Mouse (Mus musculus) E14TG2a.4 (cell line): Measurements from ENCODE around the gene Nup93.

Source experiments
- CTCF ChIP-seq: conservative IDR thresholded peaks from 2 replicates; pipeline ENCODE4 v1.5.1; 2014; ENCODE audit warnings: low read length
- NANOG ChIP-seq: IDR thresholded peaks from 2 replicates; pipeline ENCODE4 v1.6.1; 2014; ENCODE audit warnings: borderline replicate concordance, low read length, mixed read lengths
- POU5F1 ChIP-seq: IDR thresholded peaks from 2 replicates; pipeline ENCODE4 v1.6.1; 2014; ENCODE audit warnings: low read length, borderline replicate concordance

DNA sequence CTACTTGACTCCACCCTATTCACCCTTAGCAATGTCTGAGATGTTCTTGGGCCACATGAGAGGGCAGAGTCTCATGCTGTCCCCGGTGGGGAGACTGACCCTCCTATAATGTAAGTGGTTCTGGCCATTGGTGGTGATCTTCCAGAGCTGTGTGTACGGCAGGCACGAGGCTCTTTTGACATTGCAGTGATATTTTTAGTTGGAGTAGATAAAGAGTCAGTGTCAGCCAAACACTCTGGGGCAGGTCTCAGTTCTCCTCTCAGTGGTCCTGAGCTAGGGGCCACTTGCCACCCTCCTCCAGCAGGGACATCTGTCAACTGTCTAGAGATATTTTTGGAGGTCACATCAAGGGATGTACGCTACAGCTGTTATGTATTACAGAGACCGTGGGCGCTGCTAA lies 142.9 kb downstream of the Nup93 start:
- TF ChIP-seq CTCF (no peak), POU5F1 (no peak), NANOG (no peak)
